Mouse (Mus musculus): ENCODE data around the gene Gm1140.
"Not testable (repeated sequence)": the region's sequence is repeated elsewhere in the genome, so short reads cannot be mapped to it uniquely, and the experiment has no call there.

Gene Gm1140

GRCm38 (mm10) chrX:67693462-67693861 lies at the start of gene Gm1140:
TSS of gene Gm1140 (minus strand) at chrX:67693562.
- not testable (repeated sequence) for DNase-seq (ENCODE audit: low spot score in 2 of 2)

- not testable (repeated sequence) for DNase-seq (ENCODE audit: low spot score in 2 of 2)
These were observed 2.0 kb upstream of the Gm1140 start, which contains the start of gene Gm14692 for GRCm38 (mm10) chrX:67695398-67695797. TSS of gene Gm14692 (plus strand) at chrX:67695698.
